Mouse (Mus musculus) neural tube, embryonic 13.5 days (tissue): ENCODE measurements around the gene Rrm2. TPM values are rescaled to one million over a fixed set of nuclear protein-coding genes. Genes with fewer than 3 reads are reported as not detected.
"Not testable (repeated sequence)": the region's sequence is repeated elsewhere in the genome, so short reads cannot be mapped to it uniquely, and the experiment has no call there.

Source experiments
- ATAC-seq: fragments of 200-750 bp; cut with Nextera tagmentation; 2 replicates; pipeline ENCODE4 v1.8.0; 2017; ENCODE audit warnings: low read depth, mild to moderate bottlenecking, moderate TSS enrichment, moderate library complexity
- H3K27ac ChIP-seq: fragments of 300-500 bp; sonication (generic); replicated peaks from 2 replicates; pipeline ENCODE4 v1.5.1; 2015; ENCODE audit warnings: moderate library complexity, mild to moderate bottlenecking, inconsistent platforms
- H3K27me3 ChIP-seq: fragments of 300-500 bp; sonication (generic); 2 replicates; pipeline ENCODE4 v1.6.1; 2015; ENCODE audit warnings: mild to moderate bottlenecking, inconsistent platforms
- H3K36me3 ChIP-seq: fragments of 300-500 bp; sonication (generic); 2 replicates; pipeline ENCODE4 v1.6.1; 2015; ENCODE audit warnings: mild to moderate bottlenecking, inconsistent platforms
- H3K4me1 ChIP-seq: fragments of 300-500 bp; sonication (generic); replicated peaks from 2 replicates; pipeline ENCODE4 v1.6.1; 2015; ENCODE audit warnings: inconsistent platforms
- H3K4me2 ChIP-seq: fragments of 300-500 bp; sonication (generic); 2 replicates; pipeline ENCODE4 v1.6.1; 2015; ENCODE audit warnings: inconsistent platforms, mild to moderate bottlenecking, moderate library complexity
- H3K4me3 ChIP-seq: fragments of 300-500 bp; sonication (generic); 2 replicates; pipeline ENCODE4 v1.5.1; 2015; ENCODE audit warnings: mild to moderate bottlenecking, inconsistent platforms
- H3K9ac ChIP-seq: fragments of 300-500 bp; sonication (generic); 2 replicates; pipeline ENCODE4 v1.6.1; 2015; ENCODE audit warnings: moderate library complexity, mild to moderate bottlenecking, inconsistent platforms
- H3K9me3 ChIP-seq: fragments of 300-500 bp; sonication (generic); 2 replicates; pipeline ENCODE4 v1.6.1; 2016; ENCODE audit warnings: inconsistent platforms
- WGBS: fragments of 180-500 bp; shearing (Covaris S2); methylation state at CpG from one replicate; pipeline ENCODE4 v1.1.7; 2015; 5-methylcytosine and 5-hydroxymethylcytosine counted together
- polyA plus RNA-seq: library from polyadenylated mRNA; unstranded; fragments of >200 nt; fragmentation: Nextera tagmentation; extraction: Ambion mirVana; gene quantifications from 2 replicates; pipeline ENCODE4 v1.2.1, GENCODE M21; 2015

Gene Rrm2
- polyA plus RNA-seq, 1 experiment from 2014 or later, result 52.2 TPM

DNA sequence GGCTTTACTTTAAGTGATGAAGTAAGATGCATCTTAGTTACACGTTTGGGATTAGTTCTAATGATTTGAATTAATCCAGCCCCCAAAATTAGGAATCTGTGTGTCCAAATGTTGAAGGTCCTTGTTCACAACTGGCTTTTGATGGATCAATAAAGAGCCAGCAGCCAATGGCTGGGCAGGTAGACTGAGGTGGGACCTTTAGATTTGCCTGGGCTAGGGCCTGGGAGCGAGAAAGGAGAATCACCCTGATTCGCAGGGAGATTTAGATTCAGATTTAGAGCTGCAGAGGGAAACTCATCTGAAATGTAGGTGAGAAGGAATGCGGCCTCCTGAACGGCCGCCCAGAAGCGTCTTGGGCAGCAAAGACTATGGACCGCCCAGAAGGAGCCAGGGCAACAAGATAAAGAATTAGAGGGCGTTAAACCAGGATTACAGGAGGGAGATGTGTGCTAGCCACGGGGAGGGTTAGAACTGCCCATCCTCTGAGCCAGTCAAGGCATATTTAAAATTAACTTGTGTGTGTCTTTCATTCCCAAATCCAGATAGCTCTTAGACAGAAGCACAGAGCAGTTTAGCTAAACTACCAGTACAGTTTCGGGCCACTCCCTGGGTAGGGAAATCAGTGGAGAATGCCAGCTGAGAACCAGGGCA, 21.2 kb upstream of the Rrm2 start:
- no peaks in the 10 kb centered on the region for H3K4me1 ChIP-seq
- peaks cover 34% of the 10 kb centered on the region for H3K27me3 ChIP-seq
- H3K9me3 ChIP-seq, result no peaks in the 10 kb centered on the region
- no peak overlapping the region for H3K4me2 ChIP-seq
- 73% methylated on average over 11 of the region's 11 CpGs for WGBS
- no peak overlapping the region for H3K4me3 ChIP-seq
- H3K9ac ChIP-seq, result no peak overlapping the region
- H3K36me3 ChIP-seq, result no peaks in the 10 kb centered on the region
- ATAC-seq, result no peak
- H3K27ac ChIP-seq, result no peak overlapping the region

DNA sequence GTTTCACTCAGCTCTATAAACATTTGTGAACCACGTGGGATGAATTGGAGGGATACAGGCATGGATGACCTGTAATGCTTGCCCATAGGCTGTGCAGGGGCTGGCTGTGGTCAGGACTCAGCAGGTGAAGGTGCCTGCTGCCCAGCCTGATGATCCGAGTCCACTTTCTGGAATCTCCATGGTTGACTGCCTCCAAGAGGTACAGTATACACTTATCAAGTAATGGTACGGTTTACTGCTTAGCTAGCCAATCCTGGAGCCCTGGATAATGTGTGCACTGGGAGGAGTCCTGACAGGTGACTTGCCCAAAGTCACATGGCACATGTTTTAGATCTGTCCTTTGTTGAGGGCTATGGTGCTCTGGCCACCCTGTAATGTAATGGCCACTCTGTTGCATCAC, 17.7 kb upstream of the Rrm2 start:
- Histone ChIP-seq H3K9me3 (no peaks in the 10 kb centered on the region), H3K4me3 (no peak overlapping the region), H3K9ac (no peak overlapping the region), H3K36me3 (no peaks in the 10 kb centered on the region), H3K4me2 (no peak overlapping the region), H3K27ac (no peak overlapping the region), H3K4me1 (no peaks in the 10 kb centered on the region), H3K27me3 (0 out of 2 replicates have a peak, but pooled peaks cover 5% of the 10 kb centered on the region)
- WGBS, result 94% methylated on average over 3 of the region's 3 CpGs
- no peak for ATAC-seq

DNA sequence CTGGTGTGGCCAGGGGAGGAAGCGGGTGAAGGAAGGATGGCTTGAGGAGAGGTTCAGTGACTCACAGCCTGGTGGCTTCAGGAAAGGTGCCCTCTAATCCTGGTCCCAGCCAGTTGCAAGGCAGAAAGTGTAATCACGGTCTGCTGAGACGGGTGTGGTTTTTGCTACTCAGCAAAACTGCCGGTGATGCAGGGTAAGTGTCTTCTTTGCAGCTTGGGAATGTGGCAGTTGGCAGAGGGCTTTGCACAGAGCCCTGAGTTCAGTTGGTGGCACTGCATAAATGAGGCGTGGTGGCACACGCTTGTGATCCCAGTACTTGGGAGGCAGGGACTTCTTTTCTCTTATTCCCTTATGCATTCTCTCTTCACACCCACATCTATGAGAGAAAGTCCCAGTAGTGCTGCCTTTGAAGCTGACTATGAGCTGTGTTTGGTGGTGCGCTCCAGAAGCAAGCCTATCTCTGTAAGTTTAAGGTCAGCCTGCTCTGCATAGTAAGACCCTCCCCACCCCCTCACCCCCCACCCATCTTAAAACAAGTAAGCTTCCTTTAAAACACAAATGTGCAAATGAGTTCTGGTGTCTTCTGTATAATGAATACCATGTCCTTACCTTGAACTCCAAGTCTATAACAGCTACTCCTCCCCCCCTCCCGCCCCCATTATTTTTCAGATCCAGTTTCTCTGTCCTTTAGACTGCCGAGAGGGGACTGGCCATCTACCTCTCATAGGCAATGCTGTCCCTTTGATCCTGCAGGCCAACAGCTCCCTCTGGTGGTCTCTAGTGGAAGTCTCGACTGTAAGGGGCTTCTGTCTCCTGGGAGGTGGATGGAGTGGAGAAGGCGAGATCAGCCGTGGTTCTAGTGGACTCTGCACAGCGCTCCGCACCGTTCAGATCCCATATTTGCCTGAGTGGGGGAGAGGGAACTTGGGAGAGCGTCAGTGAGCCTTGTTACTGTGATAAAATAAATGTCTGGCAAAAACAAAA, 11.2 kb upstream of the Rrm2 start:
- Histone ChIP-seq H3K27me3 (no peaks in the 10 kb centered on the region), H3K4me3 (no peak overlapping the region), H3K36me3 (no peaks in the 10 kb centered on the region), H3K4me1 (no peaks in the 10 kb centered on the region), H3K27ac (no peak overlapping the region), H3K9ac (no peak overlapping the region), H3K9me3 (no peaks in the 10 kb centered on the region), H3K4me2 (peak overlapping the region; percentile 39)
- 38% methylated on average over 16 of the region's 16 CpGs for WGBS
- ATAC-seq, result peak; percentile 93

DNA sequence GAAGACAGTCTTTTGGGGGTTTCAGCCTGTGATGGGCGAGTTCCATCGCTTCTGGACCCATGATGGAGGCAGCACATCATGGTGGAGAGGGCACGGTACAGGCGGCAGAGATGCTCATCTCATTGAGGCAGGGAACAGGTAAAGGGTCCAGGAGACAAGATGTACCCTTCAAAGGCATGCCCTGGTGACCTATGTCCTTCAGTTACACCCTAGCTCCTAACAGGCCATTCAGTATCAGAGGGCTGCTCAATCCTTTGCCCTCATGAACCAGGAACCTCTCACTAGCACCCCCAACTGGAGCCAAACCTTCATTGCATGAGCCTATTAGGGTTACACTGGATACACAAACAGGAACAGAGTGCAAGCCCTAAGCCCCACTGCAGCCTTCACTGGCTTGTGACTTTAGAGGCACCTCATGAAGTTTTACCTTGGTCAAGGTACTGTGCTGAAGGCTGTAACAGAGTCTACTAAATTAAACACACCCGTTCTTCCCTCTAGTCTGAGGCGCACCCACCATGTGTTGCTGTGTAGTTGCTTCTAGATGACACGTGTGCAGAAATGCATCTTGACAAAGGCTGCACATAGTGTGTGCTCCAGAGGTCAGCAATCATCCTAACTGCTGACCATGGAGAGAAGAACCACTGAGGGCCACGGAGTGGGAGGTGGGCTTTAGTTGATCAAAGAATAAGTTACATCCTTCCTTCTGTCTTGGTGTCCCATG, 10.4 kb upstream of the Rrm2 start:
- no peaks in the 10 kb centered on the region for H3K36me3 ChIP-seq
- H3K4me2 ChIP-seq, result peak overlapping the region; percentile 39
- H3K27ac ChIP-seq, result no peak overlapping the region
- no peak overlapping the region for H3K4me3 ChIP-seq
- no peak overlapping the region for H3K9ac ChIP-seq
- no peaks in the 10 kb centered on the region for H3K4me1 ChIP-seq
- 66% methylated on average over 8 of the region's 8 CpGs for WGBS
- ATAC-seq, result peak; percentile 73
- no peaks in the 10 kb centered on the region for H3K9me3 ChIP-seq
- no peaks in the 10 kb centered on the region for H3K27me3 ChIP-seq

GRCm38 (mm10) chr12:24698514-24698913, 9.5 kb upstream of the Rrm2 start:
- ATAC-seq, result no peak
- H3K27ac ChIP-seq, result no peak overlapping the region
- no peaks in the 10 kb centered on the region for H3K27me3 ChIP-seq
- no peak overlapping the region for H3K9ac ChIP-seq
- no peak overlapping the region for H3K4me2 ChIP-seq
- no peaks in the 10 kb centered on the region for H3K9me3 ChIP-seq
- WGBS, result 76% methylated on average over 3 of the region's 3 CpGs
- no peaks in the 10 kb centered on the region for H3K4me1 ChIP-seq
- H3K36me3 ChIP-seq, result no peaks in the 10 kb centered on the region
- H3K4me3 ChIP-seq, result no peak overlapping the region

- 71% methylated on average over 10 of the region's 10 CpGs for WGBS
- Histone ChIP-seq H3K4me3 (no peak overlapping the region), H3K9me3 (no peaks in the 10 kb centered on the region), H3K36me3 (no peaks in the 10 kb centered on the region), H3K27ac (no peak overlapping the region), H3K4me1 (no peaks in the 10 kb centered on the region), H3K9ac (no peak overlapping the region), H3K4me2 (no peak overlapping the region), H3K27me3 (no peaks in the 10 kb centered on the region)
- ATAC-seq, result no peak
These were observed 8.5 kb upstream of the Rrm2 start for GRCm38 (mm10) chr12:24699578-24699977.

GRCm38 (mm10) chr12:24701621-24702020, 6.4 kb upstream of the Rrm2 start:
- not testable (repeated sequence) for H3K36me3 ChIP-seq

GRCm38 (mm10) chr12:24703013-24703412, 5.0 kb upstream of the Rrm2 start:
- peaks cover 15% of the 10 kb centered on the region for H3K27me3 ChIP-seq
- WGBS, result 78% methylated on average over 3 of the region's 3 CpGs
- ATAC-seq, result no peak
- no peaks in the 10 kb centered on the region for H3K9me3 ChIP-seq
- no peaks in the 10 kb centered on the region for H3K36me3 ChIP-seq
- no peak overlapping the region for H3K4me3 ChIP-seq
- no peak overlapping the region for H3K9ac ChIP-seq
- H3K4me2 ChIP-seq, result no peak overlapping the region
- peaks cover 17% of the 10 kb centered on the region for H3K4me1 ChIP-seq
- no peak overlapping the region for H3K27ac ChIP-seq

More at GRCm38 (mm10) chr12:24701621-24702020, 6.4 kb upstream of the Rrm2 start:
- H3K27ac ChIP-seq, ATAC-seq, H3K9ac ChIP-seq, H3K4me2 ChIP-seq, H3K4me1 ChIP-seq, H3K27me3 ChIP-seq, H3K4me3 ChIP-seq, H3K9me3 ChIP-seq: not testable (repeated sequence)
- WGBS, result 89% methylated on average over 9 of the region's 9 CpGs

DNA sequence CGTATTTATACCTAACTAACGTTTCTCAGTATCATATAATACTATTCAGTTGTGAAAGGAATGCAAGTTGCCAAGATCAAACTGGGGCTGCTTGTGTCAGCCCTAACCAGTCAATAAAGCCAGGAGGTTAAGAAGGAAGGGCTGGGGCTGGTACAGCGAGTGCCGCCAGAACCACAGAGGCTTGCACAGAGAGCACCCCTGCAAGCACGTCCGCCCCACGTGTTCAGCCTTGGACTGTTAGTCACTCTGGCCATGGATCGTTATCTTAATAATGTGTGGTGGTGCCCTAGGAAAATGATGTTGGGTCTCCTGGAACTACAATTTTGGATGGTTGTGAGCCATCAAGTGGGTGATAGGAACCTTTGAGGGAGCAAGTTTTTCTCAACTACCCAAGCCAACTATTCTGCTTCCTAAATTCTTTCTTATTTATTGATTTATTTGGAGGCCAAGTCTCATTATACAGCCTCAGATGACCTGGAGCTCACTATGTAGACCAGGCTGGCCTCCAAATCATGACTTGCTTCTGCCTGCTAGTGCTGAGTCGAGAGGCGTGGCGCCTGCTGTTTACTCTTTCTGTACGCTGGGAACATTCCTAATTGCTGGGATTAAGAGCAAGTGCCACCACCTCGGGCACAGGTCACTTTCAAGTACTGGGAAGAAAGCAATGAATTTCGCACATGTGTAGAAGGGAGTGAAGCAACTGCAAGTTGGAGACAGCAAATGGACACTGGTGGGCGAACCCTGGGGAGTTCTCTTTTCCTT, 2.4 kb upstream of the Rrm2 start:
- H3K9me3 ChIP-seq, result no peaks in the 10 kb centered on the region
- no peak overlapping the region for H3K9ac ChIP-seq
- ATAC-seq, result no peak
- H3K36me3 ChIP-seq, result no peaks in the 10 kb centered on the region
- no peak overlapping the region for H3K27ac ChIP-seq
- H3K27me3 ChIP-seq, result peaks cover 15% of the 10 kb centered on the region
- no peak overlapping the region for H3K4me3 ChIP-seq
- H3K4me2 ChIP-seq, result no peak overlapping the region
- peaks cover 34% of the 10 kb centered on the region for H3K4me1 ChIP-seq
- 85% methylated on average over 15 of the region's 15 CpGs for WGBS

GRCm38 (mm10) chr12:24706764-24707479, 1.1 kb upstream of the Rrm2 start:
- Histone ChIP-seq H3K4me2 (peak overlapping the region; percentile 74), H3K27me3 (peaks cover 15% of the 10 kb centered on the region), H3K27ac (no peak overlapping the region), H3K4me3 (peak overlapping the region; percentile 85), H3K9ac (peak overlapping the region; percentile 34; the same call in 1 of the 2 replicates), H3K36me3 (no peaks in the 10 kb centered on the region), H3K4me1 (peaks cover 35% of the 10 kb centered on the region), H3K9me3 (no peaks in the 10 kb centered on the region)
- under 1% methylated on average over 27 of the region's 27 CpGs for WGBS
- ATAC-seq, result no peak

- peak overlapping the region; percentile 38; the same call in 1 of the 2 replicates for H3K9ac ChIP-seq
- ATAC-seq, result no peak; the same call in 1 of the 2 replicates
- H3K27me3 ChIP-seq, result peaks cover 15% of the 10 kb centered on the region
- peak overlapping the region; percentile 74 for H3K4me2 ChIP-seq
- 0 out of 2 replicates have a peak, but pooled peaks cover under 1% of the 10 kb centered on the region for H3K36me3 ChIP-seq
- 0% methylated on average over 9 of the region's 9 CpGs for WGBS
- no peaks in the 10 kb centered on the region for H3K9me3 ChIP-seq
- H3K27ac ChIP-seq, result no peak overlapping the region
- H3K4me1 ChIP-seq, result peaks cover 35% of the 10 kb centered on the region
- peak overlapping the region; percentile 85 for H3K4me3 ChIP-seq
These were observed 600 bp upstream of the Rrm2 start for GRCm38 (mm10) chr12:24707480-24707802.
